Mouse (Mus musculus): Measurements from ENCODE around the gene Uba3.

Uba3 gene

DNA sequence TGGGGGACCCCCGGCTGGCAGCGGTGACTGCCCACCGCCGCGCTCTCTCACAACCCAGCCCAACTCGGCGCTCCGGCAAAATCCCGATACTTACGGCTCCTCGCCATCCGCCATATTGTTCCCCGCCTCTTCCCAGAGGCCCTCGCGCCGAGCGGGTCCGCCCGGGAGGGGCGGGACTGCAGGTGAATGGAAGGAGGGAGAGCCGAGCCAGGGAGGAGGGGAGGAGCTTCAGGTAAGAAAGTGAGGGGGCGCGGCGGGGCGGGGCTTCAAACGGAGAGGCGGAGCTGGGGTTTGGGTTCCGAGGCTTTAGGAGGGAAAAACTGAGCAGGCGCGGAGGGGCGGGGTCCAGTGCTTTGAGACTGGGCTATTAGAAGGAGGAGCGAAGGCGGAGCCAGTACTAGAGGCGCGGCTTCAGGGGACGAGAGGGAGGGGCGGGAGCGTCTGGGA is at the start of gene Uba3:
Gene Uba3, minus strand, starts transcription at position 209 of the 447 bp plus-strand sequence.
- peak; percentile 91 to 95 for DNase-seq (ENCODE audit: low read depth in 1 of 2, low spot score in 2 of 2)

GRCm38 (mm10) chr6:97252711-97253221 is 47.3 kb upstream of the Uba3 start, which contains the start of gene Lmod3:
TSS of gene Lmod3 (minus strand) at chr6:97252759.
- DNase-seq (ENCODE audit: low read depth in 1 of 2, low spot score in 2 of 2): no peak

- no peak for DNase-seq (ENCODE audit: low read depth in 1 of 2, low spot score in 2 of 2)
Measured at GRCm38 (mm10) chr6:97252086-97252485, 46.6 kb upstream of the Uba3 start.

DNA sequence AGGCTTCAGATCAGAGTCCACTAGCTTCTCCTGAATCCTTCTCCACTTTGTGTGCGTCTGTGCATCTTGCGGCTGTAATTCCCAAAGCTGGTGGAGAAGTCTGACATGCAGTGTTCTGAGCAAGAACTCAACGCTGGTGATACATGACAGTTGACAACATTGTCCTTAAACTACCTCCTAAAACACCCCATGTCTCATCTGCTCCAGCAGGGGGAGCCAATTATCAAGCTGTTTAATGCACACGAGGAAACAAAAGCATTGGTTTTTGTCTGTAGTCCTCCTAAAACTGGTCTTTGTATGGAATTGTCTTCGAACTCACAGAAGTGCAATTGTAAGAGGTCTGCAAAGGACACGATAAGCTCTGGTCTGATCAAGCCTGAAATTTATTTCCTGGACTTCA is 45.5 kb upstream of the Uba3 start:
- DNase-seq (ENCODE audit: low read depth in 1 of 2, low spot score in 2 of 2): peak in 1 of 2 experiments; percentile 10

- DNase-seq (ENCODE audit: low read depth in 1 of 2, low spot score in 2 of 2): no peak
Measured at GRCm38 (mm10) chr6:97245200-97245599, 39.8 kb upstream of the Uba3 start.

- DNase-seq (ENCODE audit: low read depth in 1 of 2, low spot score in 2 of 2): no peak
Measured at GRCm38 (mm10) chr6:97242522-97242921, 37.1 kb upstream of the Uba3 start.

GRCm38 (mm10) chr6:97240092-97240491 is 34.6 kb upstream of the Uba3 start:
- no peak for DNase-seq (ENCODE audit: low read depth in 1 of 2, low spot score in 2 of 2)

DNA sequence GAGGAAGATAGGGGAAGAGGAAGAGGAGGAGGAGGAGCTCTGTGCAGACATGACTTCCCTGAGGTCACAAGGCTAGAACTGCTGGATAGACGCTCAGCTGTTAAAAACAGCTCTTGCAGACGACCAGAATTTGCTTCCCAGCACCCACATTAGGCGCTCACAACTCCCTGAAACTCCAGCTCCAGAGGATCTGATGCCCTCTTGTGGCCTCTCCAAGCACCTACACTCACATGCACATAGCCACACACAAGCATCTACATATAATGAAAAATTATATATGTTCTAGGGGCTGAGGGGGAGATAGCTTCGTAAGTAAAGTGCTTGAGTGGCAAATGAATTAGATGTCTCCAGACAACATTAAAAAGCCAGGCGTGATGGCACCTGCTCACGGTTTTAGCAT is 33.9 kb upstream of the Uba3 start:
- DNase-seq (ENCODE audit: low read depth in 1 of 2, low spot score in 2 of 2): no peak

DNA sequence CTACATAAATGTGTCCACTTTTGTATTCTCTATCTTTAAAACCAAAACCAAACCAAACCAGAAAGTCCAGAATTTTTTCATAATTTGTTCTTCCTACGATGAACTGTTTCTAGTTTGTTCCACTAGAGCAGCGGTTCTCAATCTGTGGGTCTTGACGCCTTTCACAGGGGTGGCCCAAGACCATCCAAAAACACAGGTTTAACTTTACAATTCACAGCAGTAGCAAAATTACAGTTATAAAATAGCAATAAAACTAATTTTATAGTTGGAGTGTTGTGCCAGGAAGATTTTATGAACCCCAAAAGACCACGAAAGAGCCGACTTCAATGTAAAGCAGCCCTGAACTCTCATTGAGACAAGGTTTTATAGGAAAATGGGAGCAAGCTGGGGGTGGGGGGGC is 30.6 kb upstream of the Uba3 start:
- DNase-seq (ENCODE audit: low read depth in 1 of 2, low spot score in 2 of 2): no peak

GRCm38 (mm10) chr6:97234911-97235668 is 29.6 kb upstream of the Uba3 start:
- DNase-seq (ENCODE audit: low read depth in 1 of 2, low spot score in 2 of 2): peak in 1 of 2 experiments; percentile 26

DNA sequence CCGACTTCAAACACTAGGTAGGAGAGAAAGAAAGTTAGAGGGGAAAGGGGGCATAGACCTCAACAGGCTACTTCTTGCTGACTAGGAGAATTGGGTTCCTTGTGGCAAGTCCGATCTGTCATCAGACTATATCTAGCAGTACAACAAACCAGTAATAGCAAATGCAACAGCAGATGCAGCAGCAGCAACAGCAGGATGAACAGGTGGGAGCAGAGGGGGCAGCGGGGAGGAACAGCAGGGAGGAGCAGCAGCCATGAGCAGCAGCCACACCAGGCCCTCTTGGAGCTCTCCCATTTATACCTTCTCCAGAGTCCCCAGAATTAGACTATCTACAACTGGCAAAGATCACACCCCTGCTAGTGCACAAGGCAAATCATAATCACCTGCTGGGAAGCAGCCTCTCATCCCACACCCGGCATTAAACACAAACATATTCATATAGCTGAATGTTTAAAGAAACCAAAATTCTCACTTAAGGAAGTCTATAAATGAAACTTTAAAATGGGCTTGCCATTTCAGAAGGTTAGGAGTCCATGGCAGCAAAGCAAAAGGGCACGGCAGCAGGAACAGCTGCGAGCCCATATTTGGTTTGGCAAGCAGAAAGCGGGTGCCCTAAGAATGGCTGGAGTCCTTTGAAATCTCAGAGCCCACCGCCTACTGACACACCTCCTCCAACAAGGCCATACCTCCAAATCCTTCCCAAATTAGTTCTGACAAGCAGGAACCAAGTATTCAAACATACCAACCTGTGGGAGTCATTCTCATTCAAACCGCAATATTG is 21.8 kb upstream of the Uba3 start:
- DNase-seq (ENCODE audit: low read depth in 1 of 2, low spot score in 2 of 2): no peak

GRCm38 (mm10) chr6:97226083-97226491 is 20.6 kb upstream of the Uba3 start:
- no peak for DNase-seq (ENCODE audit: low read depth in 1 of 2, low spot score in 2 of 2)

DNA sequence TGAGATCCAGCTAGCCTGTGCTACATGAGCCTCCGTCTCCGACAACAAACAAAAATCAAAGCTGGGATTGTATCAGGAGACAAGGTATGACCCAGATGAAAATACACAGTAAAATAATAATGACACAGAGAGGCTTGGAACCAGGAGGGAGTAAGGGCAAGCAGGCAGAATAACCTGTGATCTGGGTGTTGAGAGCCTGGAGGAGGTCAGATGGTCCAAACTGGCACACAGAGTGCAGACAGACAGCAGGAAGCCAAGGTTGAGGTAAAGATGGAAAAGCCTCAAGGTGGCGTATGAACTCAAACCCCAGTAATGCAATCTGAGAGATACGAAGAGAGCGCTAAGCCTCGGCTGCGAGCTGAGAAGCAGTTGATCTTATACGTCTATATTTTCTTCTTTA is 19.1 kb upstream of the Uba3 start:
- no peak for DNase-seq (ENCODE audit: low read depth in 1 of 2, low spot score in 2 of 2)

DNA sequence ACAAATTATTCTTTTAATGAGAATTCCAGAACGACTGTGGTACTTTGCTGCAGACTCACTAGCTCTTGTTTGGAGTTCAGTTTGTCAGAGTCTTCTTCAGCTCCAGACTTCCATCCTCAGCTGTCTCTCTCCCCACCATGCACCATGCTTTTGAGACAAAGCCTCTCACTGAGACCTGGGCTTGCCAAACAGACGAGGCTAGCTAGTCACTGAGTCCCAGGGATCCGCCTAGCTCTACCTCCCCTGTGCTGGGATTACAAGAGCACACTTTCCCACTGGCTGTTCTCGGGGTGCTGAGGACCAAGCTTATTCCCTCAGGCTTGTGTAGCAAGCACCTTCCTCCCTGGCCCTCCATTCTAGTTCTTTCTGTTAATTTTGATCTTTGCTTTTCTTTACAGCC is 18.1 kb upstream of the Uba3 start:
- DNase-seq (ENCODE audit: low read depth in 1 of 2, low spot score in 2 of 2): no peak

- no peak for DNase-seq (ENCODE audit: low read depth in 1 of 2, low spot score in 2 of 2)
Measured at GRCm38 (mm10) chr6:97222931-97223467, 17.6 kb upstream of the Uba3 start.

- DNase-seq (ENCODE audit: low read depth in 1 of 2, low spot score in 2 of 2): no peak
Measured at GRCm38 (mm10) chr6:97222321-97222720, 16.9 kb upstream of the Uba3 start.

DNA sequence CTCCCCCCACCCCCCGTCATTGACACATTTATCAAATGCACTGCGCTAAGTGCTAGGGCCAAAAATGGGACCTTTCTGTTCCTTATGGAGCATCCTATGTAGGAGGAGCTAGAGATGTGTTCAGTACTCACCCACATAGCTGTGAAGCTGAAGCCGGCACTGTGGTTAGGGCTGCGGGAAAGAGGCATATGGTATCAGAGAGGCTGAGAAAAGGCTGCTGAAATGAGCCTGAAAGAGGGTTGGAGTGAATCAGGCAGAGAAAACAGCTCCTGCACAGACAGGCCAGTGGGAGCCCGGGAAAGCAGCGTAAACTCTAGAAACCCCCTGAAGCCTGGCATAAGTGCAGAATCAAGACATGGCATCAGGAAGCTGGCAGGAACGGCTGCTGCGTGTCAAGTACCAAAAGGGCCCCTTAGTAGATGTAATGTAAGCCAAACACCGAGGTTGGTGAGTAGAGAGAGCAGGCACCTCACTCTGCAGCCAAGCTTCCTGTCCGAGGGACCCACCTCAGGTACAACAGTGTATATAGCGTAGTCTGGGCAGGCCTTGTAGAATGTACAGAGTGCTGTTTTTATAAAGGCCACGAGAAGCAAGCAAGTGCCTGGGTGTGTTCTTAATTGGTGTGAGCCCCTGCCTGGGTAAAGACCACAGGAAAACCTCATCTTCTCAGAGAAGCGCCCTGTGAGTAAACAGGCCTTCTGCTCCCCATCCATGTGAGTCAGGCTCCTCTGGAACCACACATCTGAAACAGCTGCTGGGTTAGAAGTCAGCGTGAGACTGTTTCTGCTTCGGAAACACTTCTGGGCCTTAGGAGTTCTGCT is 16.0 kb upstream of the Uba3 start:
- DNase-seq (ENCODE audit: low read depth in 1 of 2, low spot score in 2 of 2): no peak

- DNase-seq (ENCODE audit: low read depth in 1 of 2, low spot score in 2 of 2): no peak
Measured at GRCm38 (mm10) chr6:97220672-97221071, 15.2 kb upstream of the Uba3 start.

GRCm38 (mm10) chr6:97216154-97216821 is 10.8 kb upstream of the Uba3 start:
- DNase-seq (ENCODE audit: low read depth in 1 of 2, low spot score in 2 of 2): no peak

- peak; percentile 49 to 55 for DNase-seq (ENCODE audit: low read depth in 1 of 2, low spot score in 2 of 2)
Measured at GRCm38 (mm10) chr6:97211981-97212380, 6.5 kb upstream of the Uba3 start.
